Mouse (Mus musculus) brain, embryonic 14.5 days (tissue): Measurements from ENCODE around the gene Mast4. TPM values are rescaled to one million over a fixed set of nuclear protein-coding genes. Genes with fewer than 3 reads are reported as not detected.

Experiments used
- DNase-seq: peaks from one replicate; pipeline ENCODE4 v3.0.0-alpha.2; 2011; ENCODE audit warnings: low read depth
- CTCF ChIP-seq: fragments of 200-500 bp; IDR thresholded peaks from 2 replicates; pipeline ENCODE4 v1.5.1; 2012; ENCODE audit warnings: inconsistent platforms, mild to moderate bottlenecking, moderate library complexity, borderline replicate concordance; ENCODE audit not compliant: insufficient read depth, insufficient read length; ENCODE audit errors: extremely low read depth
- POLR2A ChIP-seq: fragments of 200-500 bp; IDR thresholded peaks from 2 replicates; pipeline ENCODE4 v1.6.1; 2012; ENCODE audit warnings: mild to moderate bottlenecking, inconsistent platforms, borderline replicate concordance; ENCODE audit not compliant: poor library complexity, insufficient read depth, insufficient read length, severe bottlenecking; ENCODE audit errors: extremely low read depth
- polyA plus RNA-seq: library from polyadenylated mRNA; depleted of rRNA; stranded (reverse); fragments of >200 nt; gene quantifications from 2 replicates; pipeline ENCODE4 v1.2.3, GENCODE M21; 2012

Mast4 gene
- polyA plus RNA-seq, 1 experiment, result 30.7 TPM

- TF ChIP-seq CTCF, result no peak
- no peak for TF ChIP-seq POLR2A
- DNase-seq, result no peak
Observed at GRCm38 (mm10) chr13:103102598-103102997, 231.7 kb downstream of the Mast4 start.

GRCm38 (mm10) chr13:103096346-103097150, 237.7 kb downstream of the Mast4 start:
- TF ChIP-seq CTCF, result peak; percentile 43; the same call in 1 of the 2 replicates
- TF ChIP-seq POLR2A, result no peak
- peak; percentile 91 for DNase-seq

GRCm38 (mm10) chr13:103095491-103095890, 238.8 kb downstream of the Mast4 start:
- no peak for DNase-seq
- TF ChIP-seq CTCF (no peak), POLR2A (no peak)

GRCm38 (mm10) chr13:103094595-103094994, 239.7 kb downstream of the Mast4 start:
- no peak for TF ChIP-seq POLR2A
- no peak for DNase-seq

- no peak for DNase-seq
- TF ChIP-seq POLR2A (no peak), CTCF (no peak)
Observed at GRCm38 (mm10) chr13:103093713-103094112, 240.6 kb downstream of the Mast4 start.

- no peak for TF ChIP-seq POLR2A
- TF ChIP-seq CTCF, result no peak
- DNase-seq, result no peak
Observed at GRCm38 (mm10) chr13:103085540-103086121, 248.7 kb downstream of the Mast4 start.

- TF ChIP-seq POLR2A (no peak), CTCF (no peak)
- no peak for DNase-seq
Observed at GRCm38 (mm10) chr13:103082891-103083290, 251.4 kb downstream of the Mast4 start.

- no peak for DNase-seq
- TF ChIP-seq POLR2A (no peak), CTCF (no peak)
Observed at GRCm38 (mm10) chr13:103079806-103080205, 254.5 kb downstream of the Mast4 start.

GRCm38 (mm10) chr13:103078815-103079214, 255.5 kb downstream of the Mast4 start:
- TF ChIP-seq CTCF (no peak), POLR2A (no peak)
- DNase-seq, result no peak

- no peak for DNase-seq
Observed at GRCm38 (mm10) chr13:103073461-103073860, 260.8 kb downstream of the Mast4 start.

GRCm38 (mm10) chr13:103071783-103072182, 262.5 kb downstream of the Mast4 start:
- DNase-seq, result no peak
- TF ChIP-seq CTCF (no peak), POLR2A (no peak)

More at GRCm38 (mm10) chr13:103073461-103073860, 260.8 kb downstream of the Mast4 start:
- TF ChIP-seq POLR2A, result no peak
- no peak for TF ChIP-seq CTCF

GRCm38 (mm10) chr13:103067581-103068166, 266.6 kb downstream of the Mast4 start:
- no peak for TF ChIP-seq CTCF
- TF ChIP-seq POLR2A, result no peak
- DNase-seq, result peak; percentile 28

GRCm38 (mm10) chr13:103065437-103065836, 268.9 kb downstream of the Mast4 start:
- DNase-seq, result peak; percentile 30
- TF ChIP-seq POLR2A (no peak), CTCF (no peak)
